In genomic region chr10:93635941-93636340, GRCm38 (mm10) we compare ENCODE assay signal across 17 mouse cellular contexts. TPM values are rescaled to one million over a fixed set of nuclear protein-coding genes. Genes with fewer than 3 reads are reported as not detected.
DNase-seq lines count a peak whose midpoint lies in the region; ATAC-seq and TF ChIP-seq lines count a peak whose summit lies in the region.
"Had no signal": no experiment of that assay in that cellular context is flagged by ENCODE, and none has a peak within 500 bp of the region (broad histone marks: within the 10 kb centered on the region; RNA-seq: fewer than 3 reads in every experiment).

No protein-coding gene starts in this region.

- peaks cover 7% of the 10 kb centered on the region for H3K27me3 ChIP-seq in ES-Bruce4 (ENCODE audit: control insufficient read depth, insufficient read depth, low read length, poor library complexity, severe bottlenecking)
- no peaks in the 10 kb centered on the region for H3K27me3 ChIP-seq in hindbrain, embryonic 16.5 days (replicated peaks; ENCODE audit: control insufficient read depth, insufficient read depth, low read length)

- no peaks in the 10 kb centered on the region for H3K36me3 ChIP-seq in ES-Bruce4 (ENCODE audit: control insufficient read depth, insufficient read depth, low read length, poor library complexity, severe bottlenecking)
- no peaks in the 10 kb centered on the region for H3K36me3 ChIP-seq in hindbrain, embryonic 16.5 days (ENCODE audit: control insufficient read depth, insufficient read depth, low read length)
- H3K36me3 ChIP-seq: forebrain, embryonic 15.5 days; kidney, embryonic 15.5 days had no signal

- 21% methylated on average over 9 of the region's 9 CpGs for WGBS in hindbrain, embryonic 16.5 days

- DNase-seq in cerebellum, adult 9-10 months: peak; percentile 63
- no peak for DNase-seq in cerebellum, adult 8-10 months
- DNase-seq in embryo, embryonic 10 days (ENCODE audit: low spot score): peak; percentile 79
- DNase-seq in adrenal gland, adult 2 months: no peak
- no peak for DNase-seq in heart, adult 9 months (ENCODE audit: low spot score in 2 of 2)
- no peak for DNase-seq in T-cell, adult 2 months (ENCODE audit: low spot score)
- DNase-seq: heart, adult 2 months; lung, postnatal 36 days; right cerebral cortex, adult 18-20 months; thymus, postnatal 4 days had no signal

- no peaks in the 10 kb centered on the region for H3K4me1 ChIP-seq in ES-Bruce4 (ENCODE audit: control insufficient read depth, insufficient read depth, low read length)
- H3K4me1 ChIP-seq in hindbrain, embryonic 16.5 days (ENCODE audit: control insufficient read depth, insufficient read depth, low read depth, low read length): peaks cover 6% of the 10 kb centered on the region; the same call in 1 of the 2 replicates

- 0 out of 2 replicates have a peak, but pooled peaks have one; percentile 7 for TF ChIP-seq EP300 in ES-Bruce4 (IDR thresholded peaks at IDR 0.05; ENCODE audit: insufficient read depth, low read depth, low read length)

- H3K9ac ChIP-seq in ES-Bruce4 (ENCODE audit: low read depth, poor library complexity, severe bottlenecking): no peak overlapping the region
- H3K9ac ChIP-seq in hindbrain, embryonic 16.5 days (ENCODE audit: low read depth, low read length): no peak overlapping the region
- H3K9ac ChIP-seq: forebrain, embryonic 15.5 days; kidney, embryonic 15.5 days had no signal

- no peak for TF ChIP-seq POLR2A in ES-Bruce4 (IDR thresholded peaks at IDR 0.05; ENCODE audit: insufficient read depth, low read length)

- H3K27ac ChIP-seq in ES-Bruce4 (ENCODE audit: insufficient read depth, low read length): no peak overlapping the region
- no peak overlapping the region for H3K27ac ChIP-seq in hindbrain, embryonic 16.5 days (ENCODE audit: low read depth, low read length)
- H3K27ac ChIP-seq: forebrain, embryonic 15.5 days; heart, adult 2 months; kidney, embryonic 15.5 days; stomach, postnatal 0 days had no signal

- H3K9me3 ChIP-seq in ES-Bruce4 (replicated peaks; ENCODE audit: control insufficient read depth, insufficient read depth, low read length, poor library complexity, severe bottlenecking): no peaks in the 10 kb centered on the region
- H3K9me3 ChIP-seq in hindbrain, embryonic 16.5 days (ENCODE audit: control insufficient read depth, low read length): no peaks in the 10 kb centered on the region
- H3K9me3 ChIP-seq: forebrain, embryonic 15.5 days; kidney, embryonic 15.5 days had no signal

- H3K4me2 ChIP-seq in hindbrain, embryonic 16.5 days (ENCODE audit: low read length): no peak overlapping the region
- H3K4me2 ChIP-seq: forebrain, embryonic 15.5 days; kidney, embryonic 15.5 days had no signal

- TF ChIP-seq CTCF in ES-Bruce4 (IDR thresholded peaks at IDR 0.05; ENCODE audit: low read depth, low read length): no peak

- peak; percentile 56 for ATAC-seq in hindbrain, embryonic 16.5 days
- ATAC-seq: forebrain, embryonic 15.5 days had no signal

- H3K4me3 ChIP-seq in ES-Bruce4 (ENCODE audit: low read depth, low read length): no peak overlapping the region
- no peak overlapping the region for H3K4me3 ChIP-seq in hindbrain, embryonic 16.5 days (ENCODE audit: low read length)
- H3K4me3 ChIP-seq: forebrain, embryonic 15.5 days; heart, adult 2 months; kidney, embryonic 15.5 days had no signal

RNA-seq across cellular contexts. Expression of gene Ntn4, which starts 4.5 kb away (rescaled TPM):
- polyA plus RNA-seq in ES-Bruce4 (2011; ENCODE audit: insufficient read depth, insufficient read length, low read depth, missing spikeins): 2.2 TPM in 2 replicates
- 0.81 and 1.4 TPM in 2 replicates for polyA plus RNA-seq in hindbrain, embryonic 16.5 days (2015; fragmentation: Nextera tagmentation; extraction: Ambion mirVana)
- total RNA-seq in adrenal gland, adult 2 months (2021): 10 to 100 TPM; 14.6 to 26.8 TPM
- polyA plus RNA-seq in adrenal gland, adult 2 months (2012; rRNA removed): 11.0 and 12.5 TPM in 2 replicates
- total RNA-seq: CH12.LX; neutrophil, adult 5-6 weeks had no signal

RNA-seq across cellular contexts. Expression of gene Snrpf, which starts 46.4 kb away (rescaled TPM):
- 67.6 and 73.2 TPM in 2 replicates for polyA plus RNA-seq in ES-Bruce4 (2011; ENCODE audit: insufficient read depth, insufficient read length, low read depth, missing spikeins)
- polyA plus RNA-seq in hindbrain, embryonic 16.5 days (2015; fragmentation: Nextera tagmentation; extraction: Ambion mirVana): 48.3 and 54.7 TPM in 2 replicates
- 10 to 100 TPM; 11.7 to 16.6 TPM for total RNA-seq in adrenal gland, adult 2 months (2021)
- polyA plus RNA-seq in adrenal gland, adult 2 months (2012; rRNA removed): 10.6 and 12.5 TPM in 2 replicates

Comparison
In these comparisons a context has a peak if more than half of its experiments do, and no peak if none do; other contexts are left out.
1. DNase-seq: peak in cerebellum, adult 9-10 months (single experiment) and embryo, embryonic 10 days (single experiment); none in cerebellum, adult 8-10 months (single experiment), adrenal gland, adult 2 months (single experiment), heart, adult 9 months (0 of 2) and T-cell, adult 2 months (single experiment).